Mouse (Mus musculus) forebrain, embryonic 13.5 days (tissue): ENCODE results near the gene Tsen34. TPM values are rescaled to one million over a fixed set of nuclear protein-coding genes. Genes with fewer than 3 reads are reported as not detected.
"Not testable (repeated sequence)": the region's sequence is repeated elsewhere in the genome, so short reads cannot be mapped to it uniquely, and the experiment has no call there.

Experiments used
- ATAC-seq: fragments of 200-750 bp; cut with Nextera tagmentation; 2 replicates; pipeline ENCODE4 v1.8.0; 2017
- H3K27ac ChIP-seq: fragments of 300-500 bp; sonication (generic); 2 replicates; pipeline ENCODE4 v1.5.1; 2015; ENCODE audit warnings: inconsistent platforms, mild to moderate bottlenecking, moderate library complexity
- H3K27me3 ChIP-seq: fragments of 300-500 bp; sonication (generic); 2 replicates; pipeline ENCODE4 v1.6.1; 2015; ENCODE audit warnings: mild to moderate bottlenecking, inconsistent platforms
- H3K36me3 ChIP-seq: fragments of 300-500 bp; sonication (generic); 2 replicates; pipeline ENCODE4 v1.6.1; 2015; ENCODE audit warnings: mild to moderate bottlenecking, inconsistent platforms; ENCODE audit not compliant: poor library complexity, severe bottlenecking
- H3K4me1 ChIP-seq: fragments of 300-500 bp; sonication (generic); 2 replicates; pipeline ENCODE4 v1.6.1; 2015; ENCODE audit warnings: inconsistent platforms
- H3K4me2 ChIP-seq: fragments of 300-500 bp; sonication (generic); 2 replicates; pipeline ENCODE4 v1.6.1; 2015; ENCODE audit warnings: inconsistent platforms, mild to moderate bottlenecking, moderate library complexity
- H3K4me3 ChIP-seq: fragments of 300-500 bp; sonication (generic); 2 replicates; pipeline ENCODE4 v1.5.1; 2015; ENCODE audit warnings: mild to moderate bottlenecking, inconsistent platforms
- H3K9ac ChIP-seq: fragments of 300-500 bp; sonication (generic); 2 replicates; pipeline ENCODE4 v1.6.1; 2015; ENCODE audit warnings: mild to moderate bottlenecking, inconsistent platforms
- H3K9me3 ChIP-seq: fragments of 300-500 bp; sonication (generic); replicated peaks from 2 replicates; pipeline ENCODE4 v1.6.1; 2016; ENCODE audit warnings: inconsistent platforms
- WGBS: fragments of 180-500 bp; shearing (Covaris S2); methylation state at CpG from one replicate; pipeline ENCODE4 v1.1.7; 2015; 5-methylcytosine and 5-hydroxymethylcytosine counted together
- microRNA-seq: library from miRNA; unstranded; fragments of <30 nt; microRNA quantifications from one replicate; pipeline ENCODE4, GENCODE M21; 2016
- polyA plus RNA-seq: library from polyadenylated mRNA; unstranded; fragments of >200 nt; fragmentation: Nextera tagmentation; extraction: Ambion mirVana; gene quantifications from 2 replicates; pipeline ENCODE4 v1.2.1, GENCODE M21; 2015

The Tsen34 gene
- polyA plus RNA-seq, 1 experiment from 2014 or later: 227 TPM

DNA sequence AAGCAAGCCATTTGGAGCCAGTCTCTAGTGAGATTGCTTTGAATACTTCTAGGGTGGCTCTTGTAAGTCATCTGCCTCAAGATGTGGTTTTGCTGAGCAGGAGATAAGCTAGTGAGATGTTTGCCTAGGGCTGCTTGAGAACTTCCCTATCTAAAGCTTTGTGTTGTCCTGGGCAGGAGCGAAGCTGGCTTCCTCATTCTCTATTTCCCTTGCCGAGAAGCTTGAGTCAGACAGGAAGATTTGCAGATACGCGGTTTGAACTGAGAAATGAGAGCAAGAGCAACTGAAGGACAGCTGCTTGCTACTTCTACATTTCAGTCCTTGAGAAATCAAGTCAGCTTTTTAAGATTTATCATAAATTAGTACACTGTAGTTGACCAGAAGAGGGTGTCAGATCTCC, 14.4 kb downstream of the Tsen34 start:
- H3K36me3 ChIP-seq: peaks cover 29% of the 10 kb centered on the region
- 73% methylated on average over 4 of the region's 4 CpGs for WGBS
- H3K4me3 ChIP-seq: peak overlapping the region; percentile 87; the same call in 1 of the 2 replicates
- no peaks in the 10 kb centered on the region for H3K27me3 ChIP-seq
- peak overlapping the region; percentile 96 for H3K4me2 ChIP-seq
- H3K27ac ChIP-seq: no peak overlapping the region
- H3K9ac ChIP-seq: no peak overlapping the region; the same call in 1 of the 2 replicates
- H3K9me3 ChIP-seq: no peaks in the 10 kb centered on the region
- no peak for ATAC-seq
- H3K4me1 ChIP-seq: peaks cover 22% of the 10 kb centered on the region

DNA sequence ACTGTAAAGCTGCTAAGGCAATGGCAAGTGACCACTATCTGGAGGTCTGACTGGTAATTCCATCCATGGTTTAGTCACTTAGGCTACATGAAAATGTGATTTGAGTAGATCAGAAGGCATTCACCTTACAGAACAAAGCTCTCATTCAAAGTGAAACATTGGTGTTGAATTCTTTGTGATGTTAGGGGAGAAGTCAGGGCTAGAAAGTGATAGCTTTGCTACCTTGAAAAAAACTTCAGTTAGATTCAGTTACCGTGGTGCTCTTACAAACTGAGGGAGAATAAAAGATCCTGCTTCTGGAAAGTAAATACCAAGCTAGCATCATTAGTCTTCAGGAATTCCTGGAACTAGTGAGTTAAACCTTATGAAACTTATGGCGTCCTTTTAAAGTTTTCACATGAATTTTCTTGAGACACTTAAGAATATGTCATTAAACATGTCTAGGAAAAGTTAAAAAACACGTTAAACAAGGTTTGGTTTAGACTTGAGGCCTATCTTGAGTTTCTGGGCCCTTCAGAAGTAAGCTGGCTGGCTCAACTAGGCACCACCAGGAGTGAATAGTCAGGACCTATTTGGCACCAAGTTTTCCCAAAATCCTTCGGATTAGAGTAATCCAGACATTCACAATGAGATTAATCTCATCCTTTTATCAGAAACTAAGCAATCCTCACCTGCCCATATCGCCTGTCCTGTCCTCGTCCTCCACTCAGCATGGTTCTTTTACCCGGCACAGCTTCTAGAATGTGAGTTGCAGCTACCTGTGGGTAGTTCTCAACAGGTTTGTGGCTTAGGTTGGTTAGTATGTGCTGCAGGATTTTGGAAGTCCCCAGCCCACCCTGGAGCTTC, 15.1 kb downstream of the Tsen34 start:
- H3K4me2 ChIP-seq: no peak overlapping the region
- H3K27me3 ChIP-seq: no peaks in the 10 kb centered on the region
- WGBS: 23% methylated on average over 7 of the region's 7 CpGs
- peaks cover 22% of the 10 kb centered on the region for H3K4me1 ChIP-seq
- H3K36me3 ChIP-seq: peaks cover 29% of the 10 kb centered on the region
- H3K9ac ChIP-seq: no peak overlapping the region
- no peak for ATAC-seq
- H3K9me3 ChIP-seq: no peaks in the 10 kb centered on the region
- H3K4me3 ChIP-seq: no peak overlapping the region
- H3K27ac ChIP-seq: no peak overlapping the region

- Histone ChIP-seq H3K4me1 (peaks cover 22% of the 10 kb centered on the region), H3K36me3 (peaks cover 29% of the 10 kb centered on the region)
- H3K27ac ChIP-seq, H3K4me2 ChIP-seq, ATAC-seq, H3K9ac ChIP-seq, H3K27me3 ChIP-seq, H3K4me3 ChIP-seq, H3K9me3 ChIP-seq: not testable (repeated sequence)
- WGBS: 43% methylated on average over 5 of the region's 5 CpGs
Observed at GRCm38 (mm10) chr7:3708447-3708980, 15.9 kb downstream of the Tsen34 start.

GRCm38 (mm10) chr7:3709000-3709399, 16.3 kb downstream of the Tsen34 start:
- no peak overlapping the region for H3K27ac ChIP-seq
- no peak overlapping the region for H3K9ac ChIP-seq
- H3K36me3 ChIP-seq: peaks cover 29% of the 10 kb centered on the region
- WGBS: 87% methylated on average over 1 of the region's 1 CpGs
- no peak for ATAC-seq
- no peak overlapping the region for H3K4me3 ChIP-seq
- H3K27me3 ChIP-seq: no peaks in the 10 kb centered on the region
- H3K9me3 ChIP-seq: no peaks in the 10 kb centered on the region
- peaks cover 22% of the 10 kb centered on the region for H3K4me1 ChIP-seq
- no peak overlapping the region for H3K4me2 ChIP-seq

DNA sequence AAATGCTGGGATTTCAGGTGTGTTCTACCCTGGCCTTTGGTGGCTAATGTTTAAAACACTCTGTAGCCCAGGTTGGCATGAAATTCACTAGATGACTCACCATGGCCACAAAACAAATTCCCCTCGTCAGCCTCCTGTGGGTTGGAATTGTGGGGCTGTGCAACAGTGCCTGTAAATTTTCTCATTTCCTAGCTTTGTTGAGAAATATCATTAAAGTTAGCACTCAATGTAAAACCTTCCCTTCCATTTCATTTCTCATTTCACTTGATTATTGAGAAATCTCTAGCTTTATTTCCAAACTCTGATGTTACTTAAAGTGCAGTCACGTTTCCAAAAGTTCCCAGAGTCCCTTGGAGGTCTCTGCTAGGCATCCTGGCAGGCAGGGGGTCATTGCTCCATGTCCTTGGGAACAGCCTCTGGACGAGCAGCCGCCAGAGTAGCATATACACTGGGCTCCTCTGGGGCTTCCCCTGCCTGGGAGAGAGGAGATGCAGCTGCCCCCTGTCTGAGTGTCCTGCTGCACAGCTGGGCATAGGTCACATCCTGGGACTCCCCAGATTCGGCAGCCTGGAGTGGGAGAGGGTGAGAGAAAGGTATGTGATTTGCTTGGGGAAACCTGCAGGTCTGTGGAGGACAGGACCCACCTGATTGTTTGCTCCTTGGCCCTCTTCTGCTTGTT, 19.7 kb downstream of the Tsen34 start:
- WGBS: 49% methylated on average over 5 of the region's 5 CpGs
- no peak overlapping the region for H3K9ac ChIP-seq
- H3K9me3 ChIP-seq: no peaks in the 10 kb centered on the region
- H3K27ac ChIP-seq: no peak overlapping the region
- no peak for ATAC-seq
- H3K4me1 ChIP-seq: no peaks in the 10 kb centered on the region
- no peaks in the 10 kb centered on the region for H3K27me3 ChIP-seq
- no peak overlapping the region for H3K4me2 ChIP-seq
- H3K36me3 ChIP-seq: peaks cover 8% of the 10 kb centered on the region
- no peak overlapping the region for H3K4me3 ChIP-seq

- Histone ChIP-seq H3K27ac (no peak overlapping the region), H3K9me3 (no peaks in the 10 kb centered on the region), H3K36me3 (no peaks in the 10 kb centered on the region), H3K27me3 (no peaks in the 10 kb centered on the region), H3K9ac (no peak overlapping the region), H3K4me2 (no peak overlapping the region), H3K4me3 (no peak overlapping the region), H3K4me1 (no peaks in the 10 kb centered on the region)
- 61% methylated on average over 1 of the region's 1 CpGs for WGBS
- no peak for ATAC-seq
Observed at GRCm38 (mm10) chr7:3715249-3715648, 22.6 kb downstream of the Tsen34 start.

GRCm38 (mm10) chr7:3720268-3720667, 27.6 kb downstream of the Tsen34 start, which contains the start of gene Pirb:
TSS of gene Pirb (minus strand) at chr7:3720391.
- not testable (repeated sequence) for H3K27me3 ChIP-seq, H3K27ac ChIP-seq, H3K9ac ChIP-seq, H3K9me3 ChIP-seq, H3K36me3 ChIP-seq, ATAC-seq, H3K4me1 ChIP-seq, H3K4me2 ChIP-seq, H3K4me3 ChIP-seq
- WGBS: 82% methylated on average over 1 of the region's 3 CpGs

GRCm38 (mm10) chr7:3725459-3725858, 32.8 kb downstream of the Tsen34 start:
- not testable (repeated sequence) for H3K9ac ChIP-seq, H3K27me3 ChIP-seq, H3K4me2 ChIP-seq, H3K36me3 ChIP-seq, ATAC-seq, H3K4me3 ChIP-seq, H3K9me3 ChIP-seq, H3K4me1 ChIP-seq, H3K27ac ChIP-seq

DNA sequence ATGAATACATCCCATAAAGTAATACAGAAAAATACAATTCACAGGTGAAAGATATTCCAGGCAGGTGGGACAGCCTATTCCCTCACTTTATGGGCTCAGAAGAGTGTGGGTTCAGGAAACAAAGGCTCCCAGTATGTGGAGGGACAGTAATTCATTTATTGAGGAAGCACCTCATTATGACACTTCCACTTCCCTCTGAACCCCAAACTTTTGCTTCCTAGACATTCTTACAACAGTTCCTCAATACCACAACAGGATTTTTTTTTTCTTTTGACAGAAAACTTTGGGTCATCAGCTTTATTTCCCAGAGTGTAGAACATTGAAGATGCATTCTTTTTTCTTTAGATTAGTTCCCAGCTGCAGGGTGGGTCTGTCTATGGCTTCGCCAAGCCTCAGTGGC, 40.0 kb downstream of the Tsen34 start:
- WGBS: no CpG with 5 or more reads among the region's 1 CpGs
- H3K27ac ChIP-seq: not testable (repeated sequence)

More for the DNA sequence above, 40.0 kb downstream of the Tsen34 start:
- H3K36me3 ChIP-seq, H3K4me2 ChIP-seq, H3K9ac ChIP-seq, H3K4me1 ChIP-seq, H3K27me3 ChIP-seq, H3K9me3 ChIP-seq, H3K4me3 ChIP-seq, ATAC-seq: not testable (repeated sequence)

Small RNAs within 50 kb of the gene (microRNA-seq; reads per million reads assigned to microRNA genes)
- gene Mir3572: 2.4 reads per million

Other genes starting within 250 kb of the Tsen34 start
- not detected in 2 replicates for gene Tarm1, start 190.2 kb upstream of the Tsen34 start, polyA plus RNA-seq
- gene Oscar, start 76.7 kb upstream of the Tsen34 start, polyA plus RNA-seq: 0.27 and 0.34 TPM in 2 replicates
- 452 and 481 TPM in 2 replicates for gene Ndufa3, start 75.5 kb upstream of the Tsen34 start, polyA plus RNA-seq
- gene Tfpt, start 62.9 kb upstream of the Tsen34 start, polyA plus RNA-seq: 31.3 and 33.1 TPM in 2 replicates
- 134 and 149 TPM in 2 replicates for gene Prpf31, start 62.9 kb upstream of the Tsen34 start, polyA plus RNA-seq
- 55.3 and 56.3 TPM in 2 replicates for gene Cnot3, start 47.6 kb upstream of the Tsen34 start, polyA plus RNA-seq
- gene Leng1, start 27.0 kb upstream of the Tsen34 start, polyA plus RNA-seq: 16.1 and 19.2 TPM in 2 replicates
- 2.1 and 3.4 TPM in 2 replicates for gene Tmc4, start 15.3 kb upstream of the Tsen34 start, polyA plus RNA-seq
- 36.2 and 41.6 TPM in 2 replicates for gene Mboat7, start 660 bp downstream of the Tsen34 start, polyA plus RNA-seq
- 1,199 and 1,336 TPM in 2 replicates for gene Rps9, start 11.1 kb downstream of the Tsen34 start, polyA plus RNA-seq
- 0.18 and 0.19 TPM in 2 replicates for gene Pirb, start 27.5 kb downstream of the Tsen34 start, polyA plus RNA-seq
- not detected in 2 replicates for gene Gm15448, start 132.8 kb downstream of the Tsen34 start, polyA plus RNA-seq
- gene Pira2, start 152.2 kb downstream of the Tsen34 start, polyA plus RNA-seq: not detected in 2 replicates
- gene Gm14548, start 205.3 kb downstream of the Tsen34 start, polyA plus RNA-seq: not detected in 2 replicates
- not detected in 2 replicates for gene Lilra6, start 222.6 kb downstream of the Tsen34 start, polyA plus RNA-seq